Mouse (Mus musculus) liver, postnatal 0 days (tissue): ENCODE measurements around the gene Rraga.

Experiments
- CTCF ChIP-seq: sonication (generic); IDR thresholded peaks from 2 replicates; pipeline ENCODE4 v1.5.1; 2016; ENCODE audit warnings: antibody characterized with exemption, low read depth
- EP300 ChIP-seq: IDR thresholded peaks from 2 replicates; pipeline ENCODE4 v1.6.1; 2016; ENCODE audit warnings: antibody characterized with exemption, low read depth, mild to moderate bottlenecking

GRCm38 (mm10) chr4:86622116-86622515, 46.6 kb downstream of the Rraga start:
- TF ChIP-seq EP300, result no peak
- TF ChIP-seq CTCF, result no peak
